Mouse (Mus musculus) frontal cortex, adult 2 months (tissue): ENCODE measurements at regions not wholly inside any gene's neighbourhood (a gene's known extent, or its start where the extent isn't known, plus 50 kb on each side); places are given as distances from the start of the nearest gene placed in this dataset.

ENCODE experiments used
- DNase-seq, 2 experiments: peaks; one replicate each; pipeline ENCODE4 v3.0.0; 2022; ENCODE audit warnings: low spot score in 1 of 2; ENCODE audit errors: extremely low spot score in 1 of 2

DNA sequence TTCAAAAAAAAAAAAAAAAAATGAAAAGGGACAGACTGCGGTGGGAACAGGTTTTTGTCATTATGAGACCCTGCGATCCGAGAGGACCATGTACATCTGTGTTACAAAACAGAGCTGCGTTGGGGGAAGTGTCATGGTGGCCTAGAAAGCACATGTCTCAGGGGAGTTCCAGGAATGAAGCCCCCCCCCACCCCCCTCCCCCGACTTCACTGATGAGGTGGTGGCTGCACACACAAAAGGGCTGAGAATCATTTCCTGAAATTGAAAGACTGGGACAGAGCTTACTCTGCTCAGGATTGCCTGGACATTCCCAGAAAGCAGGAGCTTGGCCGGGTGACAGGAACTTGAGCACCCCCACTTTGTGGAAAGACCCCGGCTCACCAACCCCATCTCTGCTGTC is 54.7 kb upstream of the Habp2 start:
- no peak for DNase-seq

GRCm38 (mm10) chr19:56232950-56233349 is 54.0 kb upstream of the Habp2 start:
- DNase-seq: no peak

- DNase-seq: no peak
Observed at GRCm38 (mm10) chr19:56235040-56235439, 51.9 kb upstream of the Habp2 start.
